Mouse (Mus musculus) midbrain, embryonic 13.5 days (tissue): Measurements from ENCODE around the gene Ermard. TPM values are rescaled to one million over a fixed set of nuclear protein-coding genes. Genes with fewer than 3 reads are reported as not detected.
"Not testable (repeated sequence)": the region's sequence is repeated elsewhere in the genome, so short reads cannot be mapped to it uniquely, and the experiment has no call there.

ENCODE experiments used
- ATAC-seq: fragments of 200-750 bp; cut with Nextera tagmentation; 2 replicates; pipeline ENCODE4 v1.8.0; 2017; ENCODE audit warnings: mild to moderate bottlenecking, moderate TSS enrichment, moderate library complexity
- H3K27ac ChIP-seq: fragments of 300-500 bp; sonication (generic); 2 replicates; pipeline ENCODE4 v1.5.1; 2015; ENCODE audit warnings: inconsistent platforms, mild to moderate bottlenecking, moderate library complexity
- H3K27me3 ChIP-seq: fragments of 300-500 bp; sonication (generic); 2 replicates; pipeline ENCODE4 v1.6.1; 2015; ENCODE audit warnings: mild to moderate bottlenecking, inconsistent platforms
- H3K36me3 ChIP-seq: fragments of 300-500 bp; sonication (generic); 2 replicates; pipeline ENCODE4 v1.6.1; 2015; ENCODE audit warnings: mild to moderate bottlenecking, inconsistent platforms
- H3K4me1 ChIP-seq: fragments of 300-500 bp; sonication (generic); replicated peaks from 2 replicates; pipeline ENCODE4 v1.6.1; 2015; ENCODE audit warnings: inconsistent platforms
- H3K4me2 ChIP-seq: fragments of 300-500 bp; sonication (generic); replicated peaks from 2 replicates; pipeline ENCODE4 v1.6.1; 2015; ENCODE audit warnings: moderate library complexity, mild to moderate bottlenecking, inconsistent platforms
- H3K4me3 ChIP-seq: fragments of 300-500 bp; sonication (generic); replicated peaks from 2 replicates; pipeline ENCODE4 v1.5.1; 2015; ENCODE audit warnings: mild to moderate bottlenecking, inconsistent platforms
- H3K9ac ChIP-seq: fragments of 300-500 bp; sonication (generic); replicated peaks from 2 replicates; pipeline ENCODE4 v1.6.1; 2015; ENCODE audit warnings: mild to moderate bottlenecking, inconsistent platforms
- H3K9me3 ChIP-seq: fragments of 300-500 bp; sonication (generic); 2 replicates; pipeline ENCODE4 v1.6.1; 2016; ENCODE audit warnings: mild to moderate bottlenecking, inconsistent platforms
- WGBS: fragments of 180-500 bp; shearing (Covaris S2); methylation state at CpG from one replicate; pipeline ENCODE4 v1.1.7; 2015; 5-methylcytosine and 5-hydroxymethylcytosine counted together
- polyA plus RNA-seq: library from polyadenylated mRNA; unstranded; fragments of >200 nt; fragmentation: Nextera tagmentation; extraction: Ambion mirVana; gene quantifications from 2 replicates; pipeline ENCODE4 v1.2.1, GENCODE M21; 2015

The Ermard gene
- polyA plus RNA-seq, 1 experiment from 2014 or later, result 114 TPM

GRCm38 (mm10) chr17:15031414-15031813 lies 9.6 kb upstream of the Ermard start:
- not testable (repeated sequence) for H3K4me1 ChIP-seq, H3K27me3 ChIP-seq, H3K9me3 ChIP-seq, H3K4me2 ChIP-seq, ATAC-seq, H3K9ac ChIP-seq, H3K36me3 ChIP-seq, H3K27ac ChIP-seq, H3K4me3 ChIP-seq
- no CpG with 5 or more reads among the region's 4 CpGs for WGBS

GRCm38 (mm10) chr17:15040455-15040854 lies 553 bp upstream of the Ermard start:
- H3K4me2 ChIP-seq, H3K27me3 ChIP-seq, H3K4me3 ChIP-seq, H3K4me1 ChIP-seq, ATAC-seq, H3K27ac ChIP-seq, H3K36me3 ChIP-seq, H3K9ac ChIP-seq, H3K9me3 ChIP-seq: not testable (repeated sequence)
- no CpG with 5 or more reads among the region's 3 CpGs for WGBS

- not testable (repeated sequence) for H3K27ac ChIP-seq, H3K4me2 ChIP-seq, ATAC-seq, H3K27me3 ChIP-seq, H3K4me3 ChIP-seq, H3K4me1 ChIP-seq, H3K36me3 ChIP-seq, H3K9ac ChIP-seq, H3K9me3 ChIP-seq
- no CpG with 5 or more reads among the region's 1 CpGs for WGBS
Measured at GRCm38 (mm10) chr17:15050338-15050737, 9.3 kb downstream of the Ermard start.

GRCm38 (mm10) chr17:15052766-15053165 lies 11.8 kb downstream of the Ermard start:
- not testable (repeated sequence) for H3K4me3 ChIP-seq, ATAC-seq, H3K4me2 ChIP-seq, H3K27ac ChIP-seq, H3K9me3 ChIP-seq, H3K4me1 ChIP-seq, H3K27me3 ChIP-seq, H3K9ac ChIP-seq
- H3K36me3 ChIP-seq, result peaks cover 25% of the 10 kb centered on the region
- WGBS, result 43% methylated on average over 1 of the region's 1 CpGs

- H3K4me3 ChIP-seq, H3K9me3 ChIP-seq, H3K27ac ChIP-seq, H3K4me2 ChIP-seq, H3K4me1 ChIP-seq, H3K9ac ChIP-seq, H3K27me3 ChIP-seq, ATAC-seq: not testable (repeated sequence)
- peaks cover 30% of the 10 kb centered on the region for H3K36me3 ChIP-seq
- WGBS, result 95% methylated on average over 6 of the region's 8 CpGs
Measured at GRCm38 (mm10) chr17:15053183-15053828, 12.3 kb downstream of the Ermard start.

- not testable (repeated sequence) for ATAC-seq, H3K4me2 ChIP-seq, H3K27me3 ChIP-seq, H3K27ac ChIP-seq, H3K9me3 ChIP-seq, H3K4me3 ChIP-seq, H3K4me1 ChIP-seq, H3K9ac ChIP-seq
- 94% methylated on average over 12 of the region's 13 CpGs for WGBS
- H3K36me3 ChIP-seq, result peaks cover 35% of the 10 kb centered on the region
Measured at GRCm38 (mm10) chr17:15053829-15054200, 12.8 kb downstream of the Ermard start.

- H3K4me2 ChIP-seq, result no peak overlapping the region
- no peak overlapping the region for H3K4me3 ChIP-seq
- no peaks in the 10 kb centered on the region for H3K27me3 ChIP-seq
- no peaks in the 10 kb centered on the region for H3K9me3 ChIP-seq
- H3K4me1 ChIP-seq, result no peaks in the 10 kb centered on the region
- peaks cover 55% of the 10 kb centered on the region for H3K36me3 ChIP-seq
- H3K27ac ChIP-seq, result no peak overlapping the region
- 90% methylated on average over 4 of the region's 4 CpGs for WGBS
- no peak for ATAC-seq
- no peak overlapping the region for H3K9ac ChIP-seq
Measured at GRCm38 (mm10) chr17:15055925-15056324, 14.9 kb downstream of the Ermard start.

- H3K4me3 ChIP-seq, result no peak overlapping the region
- H3K9me3 ChIP-seq, result no peaks in the 10 kb centered on the region
- ATAC-seq, result no peak
- no peak overlapping the region for H3K27ac ChIP-seq
- 97% methylated on average over 5 of the region's 5 CpGs for WGBS
- no peak overlapping the region for H3K4me2 ChIP-seq
- no peaks in the 10 kb centered on the region for H3K4me1 ChIP-seq
- no peak overlapping the region for H3K9ac ChIP-seq
- H3K27me3 ChIP-seq, result no peaks in the 10 kb centered on the region
- H3K36me3 ChIP-seq, result peaks cover 77% of the 10 kb centered on the region
Measured at GRCm38 (mm10) chr17:15058161-15058591, 17.2 kb downstream of the Ermard start.

- H3K9me3 ChIP-seq, result no peaks in the 10 kb centered on the region
- no peak overlapping the region for H3K4me2 ChIP-seq
- H3K4me3 ChIP-seq, result no peak overlapping the region
- ATAC-seq, result no peak
- peaks cover 90% of the 10 kb centered on the region for H3K36me3 ChIP-seq
- WGBS, result 96% methylated on average over 14 of the region's 14 CpGs
- H3K4me1 ChIP-seq, result no peaks in the 10 kb centered on the region
- H3K27me3 ChIP-seq, result no peaks in the 10 kb centered on the region
- no peak overlapping the region for H3K27ac ChIP-seq
- no peak overlapping the region for H3K9ac ChIP-seq
Measured at GRCm38 (mm10) chr17:15059646-15060045, 18.6 kb downstream of the Ermard start.

- H3K9ac ChIP-seq, result no peak overlapping the region
- H3K27ac ChIP-seq, result no peak overlapping the region
- H3K4me3 ChIP-seq, result no peak overlapping the region
- WGBS, result 92% methylated on average over 6 of the region's 6 CpGs
- H3K9me3 ChIP-seq, result no peaks in the 10 kb centered on the region
- no peaks in the 10 kb centered on the region for H3K27me3 ChIP-seq
- no peak overlapping the region for H3K4me2 ChIP-seq
- ATAC-seq, result no peak
- peaks cover 84% of the 10 kb centered on the region for H3K36me3 ChIP-seq
- no peaks in the 10 kb centered on the region for H3K4me1 ChIP-seq
Measured at GRCm38 (mm10) chr17:15060356-15060755, 19.3 kb downstream of the Ermard start.

GRCm38 (mm10) chr17:15065391-15066024 lies 24.5 kb downstream of the Ermard start:
- Histone ChIP-seq H3K27me3 (peaks cover 4% of the 10 kb centered on the region; the same call in 1 of the 2 replicates), H3K4me1 (peaks cover 8% of the 10 kb centered on the region), H3K4me3 (peak overlapping the region; percentile 22), H3K9ac (peak overlapping the region; percentile 59; the same call in 1 of the 2 replicates), H3K27ac (peak overlapping the region; percentile 69), H3K36me3 (peaks cover 39% of the 10 kb centered on the region), H3K9me3 (no peaks in the 10 kb centered on the region), H3K4me2 (peak overlapping the region; percentile 41)
- 43% methylated on average over 13 of the region's 13 CpGs for WGBS
- peak; percentile 91 for ATAC-seq

- Histone ChIP-seq H3K4me3 (peak overlapping the region; percentile 22), H3K9me3 (no peaks in the 10 kb centered on the region), H3K9ac (peak overlapping the region; percentile 59), H3K27me3 (peaks cover 4% of the 10 kb centered on the region; the same call in 1 of the 2 replicates), H3K4me1 (peaks cover 8% of the 10 kb centered on the region), H3K4me2 (peak overlapping the region; percentile 41), H3K27ac (peak overlapping the region; percentile 69), H3K36me3 (peaks cover 34% of the 10 kb centered on the region)
- WGBS, result 39% methylated on average over 6 of the region's 6 CpGs
- peak; percentile 91 for ATAC-seq
Measured at GRCm38 (mm10) chr17:15066066-15066465, 25.1 kb downstream of the Ermard start.
